Mouse (Mus musculus): ENCODE measurements around the gene Zic1. TPM values are rescaled to one million over a fixed set of nuclear protein-coding genes. Genes with fewer than 3 reads are reported as not detected.

The Zic1 gene
- not detected in 2 replicates for total RNA-seq (2017)

DNA sequence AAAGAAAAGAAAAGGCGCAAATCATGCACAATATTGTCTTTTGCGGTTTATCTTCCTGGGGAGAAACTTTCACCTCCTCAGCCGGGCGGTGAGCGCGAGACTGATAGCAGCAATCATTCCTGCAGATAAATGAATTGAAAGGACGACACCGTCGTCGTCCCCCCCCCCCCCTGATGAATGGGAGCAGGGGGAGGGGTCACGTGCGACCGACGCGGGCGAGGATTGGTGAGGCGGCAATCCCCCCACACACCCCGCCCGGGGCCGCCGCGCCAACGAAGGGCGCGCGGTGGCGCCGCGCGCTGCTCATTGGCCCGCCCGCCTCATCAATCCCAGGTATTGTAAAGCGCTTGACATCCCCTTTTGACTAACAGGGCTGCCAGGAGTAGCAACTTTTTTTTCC lies at the start of gene Zic1:
Gene Zic1, minus strand, starts transcription at position 147 of the 400 bp plus-strand sequence.
- ATAC-seq (ENCODE audit: extremely low read depth, insufficient number of reproducible peaks, low FRiP score, poor library complexity, severe bottlenecking), result no peak

DNA sequence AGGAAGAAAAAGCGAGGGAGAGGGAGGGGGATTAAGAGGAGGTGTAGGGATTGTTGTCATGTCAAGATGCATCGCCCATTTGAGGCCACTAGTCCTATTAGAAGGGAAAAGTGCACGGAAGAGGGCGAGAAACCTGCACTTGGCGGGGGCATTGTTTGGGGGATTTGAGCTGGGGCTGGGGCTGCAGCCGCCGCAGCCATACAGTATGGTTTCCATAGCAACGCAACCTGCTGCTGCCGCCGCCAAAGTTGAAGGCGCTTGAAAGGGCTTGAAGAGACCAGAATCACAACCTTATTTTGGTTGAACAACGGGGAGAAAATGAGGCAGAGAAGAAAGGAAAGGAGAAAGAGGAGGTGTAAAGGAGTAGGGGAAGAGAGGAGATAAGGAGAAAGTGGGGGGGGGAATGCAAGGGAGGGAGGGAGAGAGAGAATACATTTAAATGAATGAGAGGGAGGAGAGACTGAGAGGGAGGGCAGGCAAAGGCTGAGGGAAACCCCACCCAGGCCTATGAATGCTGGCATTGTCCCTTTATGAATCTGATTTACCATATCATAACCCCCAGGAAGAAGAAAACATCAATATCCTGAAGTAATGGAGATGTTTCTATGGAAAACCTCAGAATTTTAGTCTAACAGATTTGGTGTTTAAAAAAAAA lies 48.5 kb upstream of the Zic1 start:
- ATAC-seq (ENCODE audit: extremely low read depth, insufficient number of reproducible peaks, low FRiP score, poor library complexity, severe bottlenecking), result no peak

DNA sequence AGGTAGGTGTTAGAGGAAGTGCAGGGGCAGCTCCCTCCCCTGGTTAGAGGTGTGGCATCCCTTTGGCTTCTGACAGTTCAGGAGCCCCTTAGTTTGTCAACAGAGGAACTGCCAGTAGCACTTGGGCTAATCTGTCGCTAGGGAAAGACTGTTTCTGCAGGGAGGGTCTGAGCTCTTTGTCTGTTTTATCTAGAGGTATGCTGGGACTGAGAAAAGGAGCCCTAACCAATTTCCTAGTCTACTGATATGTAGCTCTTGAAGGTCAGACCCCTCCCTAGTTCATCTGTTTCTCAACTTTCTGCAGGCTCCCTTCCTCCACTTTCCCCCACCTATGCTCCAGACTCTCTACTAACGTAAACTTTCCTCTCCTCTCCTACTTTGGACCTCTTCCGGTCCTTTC lies 44.2 kb upstream of the Zic1 start:
- no peak for ATAC-seq (ENCODE audit: extremely low read depth, insufficient number of reproducible peaks, low FRiP score, poor library complexity, severe bottlenecking)

- ATAC-seq (ENCODE audit: extremely low read depth, insufficient number of reproducible peaks, low FRiP score, poor library complexity, severe bottlenecking), result no peak
Observed at GRCm38 (mm10) chr9:91406258-91406763, 40.7 kb upstream of the Zic1 start.

DNA sequence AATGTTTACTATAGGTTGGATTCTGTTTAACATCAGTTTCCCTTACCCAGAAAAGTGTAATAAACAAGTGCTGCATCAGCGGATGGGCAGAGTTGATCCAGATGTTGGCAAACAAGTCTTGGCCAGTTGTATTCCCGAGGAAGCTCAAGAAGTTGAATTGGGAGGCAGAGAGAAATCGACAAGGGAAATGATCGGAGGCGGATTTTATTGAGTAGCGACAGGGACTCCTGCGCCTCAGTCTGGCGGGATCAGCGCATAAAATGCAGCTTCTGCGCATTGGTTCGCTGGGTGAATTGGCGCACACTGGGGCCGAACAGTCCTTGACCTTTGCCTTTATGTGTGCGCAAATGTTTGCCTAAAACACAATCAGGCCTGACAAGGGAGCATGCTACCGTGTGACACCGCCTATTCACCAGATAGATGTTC lies 40.2 kb upstream of the Zic1 start:
- no peak for ATAC-seq (ENCODE audit: extremely low read depth, insufficient number of reproducible peaks, low FRiP score, poor library complexity, severe bottlenecking)

- no peak for ATAC-seq (ENCODE audit: extremely low read depth, insufficient number of reproducible peaks, low FRiP score, poor library complexity, severe bottlenecking)
Observed at GRCm38 (mm10) chr9:91404905-91405752, 39.5 kb upstream of the Zic1 start.

DNA sequence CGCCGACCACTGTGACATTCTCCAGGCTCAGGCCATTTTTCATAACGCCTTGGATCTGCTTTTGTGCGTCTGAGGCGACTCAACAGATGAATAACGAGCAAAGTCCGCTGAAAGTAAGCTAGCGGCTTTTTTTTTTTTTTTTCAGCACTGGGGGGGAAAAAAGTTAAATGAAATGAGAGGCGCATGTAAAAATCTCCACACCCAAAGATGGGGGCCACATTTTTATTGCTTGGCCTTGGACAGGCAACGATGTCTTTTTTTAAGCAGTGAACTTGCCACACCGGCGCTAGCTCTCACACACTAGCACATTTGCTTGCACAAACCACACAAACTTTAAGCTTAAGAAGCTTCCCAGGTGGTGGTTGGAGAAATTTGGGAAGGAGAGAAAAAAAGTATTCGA lies 38.6 kb upstream of the Zic1 start:
- ATAC-seq (ENCODE audit: extremely low read depth, insufficient number of reproducible peaks, low FRiP score, poor library complexity, severe bottlenecking), result no peak

DNA sequence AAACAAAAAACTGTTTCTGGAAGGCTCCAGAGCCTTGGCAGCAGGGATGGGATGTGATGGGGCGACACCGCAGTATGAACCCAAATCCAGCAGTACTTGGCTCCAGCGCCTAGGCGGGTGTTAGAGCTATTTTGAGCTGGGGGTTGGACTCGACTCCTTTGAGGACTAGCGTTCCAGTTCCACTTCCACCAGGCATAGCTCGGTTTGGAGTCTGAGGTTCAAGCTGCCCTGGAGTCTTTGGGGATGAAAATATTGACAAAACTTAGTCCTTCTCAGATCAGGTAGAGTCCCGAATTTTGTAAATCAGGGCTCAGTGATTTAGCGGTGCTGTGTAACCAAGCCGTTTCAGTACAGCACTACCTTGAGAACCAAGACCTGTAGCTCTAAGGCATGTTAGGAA lies 35.9 kb upstream of the Zic1 start:
- no peak for ATAC-seq (ENCODE audit: extremely low read depth, insufficient number of reproducible peaks, low FRiP score, poor library complexity, severe bottlenecking)

DNA sequence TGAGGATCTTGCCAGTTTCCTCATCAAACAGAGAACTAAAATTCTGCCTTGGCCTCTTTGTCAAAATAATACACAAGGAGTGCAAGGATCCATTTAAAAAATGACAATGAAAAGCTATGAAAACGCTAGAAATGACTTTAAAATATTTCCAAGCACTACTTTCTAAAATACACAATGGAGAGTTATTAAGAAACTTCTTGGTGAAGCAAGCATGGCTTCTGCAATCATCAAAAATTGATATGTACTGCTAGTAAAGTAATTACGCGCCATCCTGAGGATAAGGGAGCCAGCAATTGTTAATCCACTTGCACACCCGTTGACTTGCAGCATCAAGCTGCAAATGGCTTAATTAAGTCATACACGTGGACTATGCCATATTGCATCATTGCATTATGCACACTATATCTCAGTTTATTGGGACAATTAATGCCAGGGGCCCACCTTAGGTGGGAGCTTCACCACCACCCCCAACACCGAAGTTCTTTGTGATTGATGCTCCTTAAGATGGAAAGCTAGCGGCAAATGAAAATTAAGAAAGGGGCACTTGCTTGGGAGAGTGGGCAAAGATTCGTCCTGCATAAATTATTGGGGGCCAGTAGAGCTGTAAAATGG lies 35.0 kb upstream of the Zic1 start:
- no peak for ATAC-seq (ENCODE audit: extremely low read depth, insufficient number of reproducible peaks, low FRiP score, poor library complexity, severe bottlenecking)

GRCm38 (mm10) chr9:91399976-91400375 lies 34.4 kb upstream of the Zic1 start:
- no peak for ATAC-seq (ENCODE audit: extremely low read depth, insufficient number of reproducible peaks, low FRiP score, poor library complexity, severe bottlenecking)

DNA sequence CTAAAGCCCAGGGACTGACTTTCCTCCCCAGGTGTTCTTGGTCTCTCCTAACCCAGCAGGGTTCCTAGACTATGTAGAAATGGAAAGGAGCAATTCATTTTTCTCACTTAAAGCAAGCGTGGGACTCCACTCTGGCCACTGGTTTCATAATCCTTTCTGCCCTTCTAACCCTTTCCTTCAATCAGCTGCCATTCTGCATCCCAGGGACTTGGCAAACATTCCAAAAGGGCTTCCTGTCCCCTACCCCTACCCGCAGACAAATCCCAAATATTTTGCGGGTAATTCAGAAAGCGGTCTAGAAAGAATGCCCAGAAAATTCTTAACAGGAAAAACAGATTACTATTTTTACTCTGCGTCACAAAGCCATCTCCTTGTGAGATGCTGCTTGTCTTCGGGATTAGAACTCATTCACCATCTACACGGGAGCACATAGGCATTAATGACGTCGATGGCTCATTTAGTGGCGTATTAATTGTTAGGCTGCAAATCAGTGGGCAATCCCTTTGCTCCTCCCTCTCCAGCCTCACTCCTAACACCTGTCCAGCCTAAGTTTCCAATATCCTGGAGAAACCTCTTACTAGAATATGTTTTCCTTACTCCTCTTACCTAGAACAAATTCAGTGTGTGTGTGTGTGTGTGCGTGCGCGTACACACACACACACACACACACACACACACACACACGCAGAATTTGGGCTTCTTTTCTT lies 29.6 kb upstream of the Zic1 start:
- no peak for ATAC-seq (ENCODE audit: extremely low read depth, insufficient number of reproducible peaks, low FRiP score, poor library complexity, severe bottlenecking)

- ATAC-seq (ENCODE audit: extremely low read depth, insufficient number of reproducible peaks, low FRiP score, poor library complexity, severe bottlenecking), result no peak
Observed at GRCm38 (mm10) chr9:91394211-91394646, 28.6 kb upstream of the Zic1 start.

- no peak for ATAC-seq (ENCODE audit: extremely low read depth, insufficient number of reproducible peaks, low FRiP score, poor library complexity, severe bottlenecking)
Observed at GRCm38 (mm10) chr9:91393376-91394068, 27.9 kb upstream of the Zic1 start.

DNA sequence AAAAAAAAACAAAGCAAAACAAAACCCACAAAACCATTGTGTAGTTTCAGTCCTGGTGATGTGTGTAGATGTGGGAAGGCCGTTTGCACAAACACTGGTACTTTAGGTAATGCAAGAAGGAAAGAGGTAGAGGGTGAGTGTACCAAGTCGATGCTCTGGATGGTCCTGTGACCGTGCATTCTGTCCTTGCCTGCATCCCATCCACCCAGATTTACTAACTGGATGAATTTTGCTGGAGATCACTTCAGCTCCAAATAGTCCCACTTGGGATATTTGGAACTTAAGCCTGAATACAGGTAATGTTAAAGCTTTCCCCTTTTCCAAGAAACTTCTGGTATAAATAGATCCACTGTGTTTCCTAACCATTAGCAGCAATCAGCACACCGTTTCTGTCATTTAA lies 22.6 kb upstream of the Zic1 start:
- ATAC-seq (ENCODE audit: extremely low read depth, insufficient number of reproducible peaks, low FRiP score, poor library complexity, severe bottlenecking), result no peak

DNA sequence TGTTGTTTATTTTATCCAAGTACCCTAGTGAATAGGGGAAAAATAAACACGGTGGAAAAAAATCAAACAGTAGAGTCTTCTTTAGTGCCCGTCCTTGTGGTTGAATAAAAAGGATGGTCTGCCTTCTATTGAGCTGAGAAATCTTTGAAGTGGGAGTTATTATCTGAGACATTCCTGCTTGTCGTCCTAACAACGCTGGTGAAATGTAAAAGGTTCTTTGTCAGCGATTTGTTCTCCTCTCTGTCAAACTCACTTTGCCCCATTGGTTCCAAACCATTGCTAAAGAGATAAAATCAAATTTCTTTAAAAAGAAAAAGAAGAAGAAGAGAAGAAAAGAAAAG lies 22.1 kb upstream of the Zic1 start:
- ATAC-seq (ENCODE audit: extremely low read depth, insufficient number of reproducible peaks, low FRiP score, poor library complexity, severe bottlenecking), result no peak

- no peak for ATAC-seq (ENCODE audit: extremely low read depth, insufficient number of reproducible peaks, low FRiP score, poor library complexity, severe bottlenecking)
Observed at GRCm38 (mm10) chr9:91386891-91387739, 21.5 kb upstream of the Zic1 start.

DNA sequence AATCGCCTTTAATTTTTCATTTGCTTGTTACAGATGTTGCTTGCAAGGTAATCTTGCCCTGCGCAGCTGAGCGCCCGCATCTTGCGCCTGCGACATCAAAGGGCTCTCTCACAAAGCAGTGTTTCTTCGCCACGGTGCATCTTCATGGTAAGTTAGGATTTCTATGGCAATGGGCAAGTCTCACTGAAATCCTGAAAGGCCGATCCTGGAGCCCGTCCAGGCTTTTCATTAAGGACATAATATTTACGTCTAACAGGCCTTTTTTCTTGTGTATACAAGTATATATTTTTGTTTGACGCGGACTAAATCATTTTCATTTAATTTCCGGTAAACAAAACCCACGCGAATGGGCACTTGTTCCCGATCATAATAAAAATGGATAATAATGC lies 20.9 kb upstream of the Zic1 start:
- ATAC-seq (ENCODE audit: extremely low read depth, insufficient number of reproducible peaks, low FRiP score, poor library complexity, severe bottlenecking), result no peak

All from neutrophil, adult 5-6 weeks (primary cell).